Mouse (Mus musculus): ENCODE results near the gene Rec8. TPM values are rescaled to one million over a fixed set of nuclear protein-coding genes. Genes with fewer than 3 reads are reported as not detected.

Gene Rec8
- total and polyA plus RNA-seq, 2 experiments = 0.46 to 2.3 TPM

- H3K36me3 ChIP-seq (ENCODE audit: control insufficient read depth, insufficient read depth, low read length) = peaks cover 14% of the 10 kb centered on the region
- no peaks in the 10 kb centered on the region for H3K27me3 ChIP-seq (ENCODE audit: control insufficient read depth, insufficient read depth, low read length)
- H3K27ac ChIP-seq (replicated peaks; ENCODE audit: insufficient read depth, low read depth, low read length) = no peak within 1 kb of the TSS
- H3K4me1 ChIP-seq (ENCODE audit: control insufficient read depth, insufficient read depth, low read length) = peaks cover 9% of the 10 kb centered on the region
- WGBS = 93% methylated on average over 9 of the region's 9 CpGs
- no peak for DNase-seq (ENCODE audit: extremely low read depth, low read depth, low spot score)
- TF ChIP-seq CTCF (IDR thresholded peaks at IDR 0.05; ENCODE audit: low read depth, low read length) = no peak
- no peak for TF ChIP-seq POLR2A (IDR thresholded peaks at IDR 0.05; ENCODE audit: extremely low read depth, insufficient read depth, low read length)
- H3K4me3 ChIP-seq (ENCODE audit: insufficient read depth, low read depth, low read length) = no peak within 1 kb of the TSS
- no peak within 1 kb of the TSS for H3K9ac ChIP-seq (ENCODE audit: low read depth, low read length)
- peaks cover 15% of the 10 kb centered on the region; the same call in 1 of the 2 replicates for H3K79me2 ChIP-seq (ENCODE audit: control insufficient read depth, insufficient read depth, low read length)
These were observed 20.0 kb downstream of the Rec8 start, which contains the start of gene Gm49378 for GRCm38 (mm10) chr14:55637795-55638194. TSS of gene Gm49378 (minus strand) at chr14:55637895.

- Histone ChIP-seq H3K79me2 (ENCODE audit: control insufficient read depth, insufficient read depth, low read length) (peaks cover 18% of the 10 kb centered on the region; the same call in 1 of the 2 replicates), H3K27me3 (ENCODE audit: control insufficient read depth, insufficient read depth, low read length) (no peaks in the 10 kb centered on the region), H3K4me1 (ENCODE audit: control insufficient read depth, insufficient read depth, low read length) (peaks cover 14% of the 10 kb centered on the region), H3K36me3 (ENCODE audit: control insufficient read depth, insufficient read depth, low read length) (peaks cover 14% of the 10 kb centered on the region), H3K4me3 (ENCODE audit: insufficient read depth, low read depth, low read length) (no peak overlapping the region), H3K9ac (ENCODE audit: low read depth, low read length) (no peak overlapping the region), H3K27ac (replicated peaks; ENCODE audit: insufficient read depth, low read depth, low read length) (no peak overlapping the region)
- WGBS = 96% methylated on average over 14 of the region's 14 CpGs
- no peak for TF ChIP-seq CTCF (IDR thresholded peaks at IDR 0.05; ENCODE audit: low read depth, low read length)
- TF ChIP-seq POLR2A (IDR thresholded peaks at IDR 0.05; ENCODE audit: extremely low read depth, insufficient read depth, low read length) = no peak
- no peak for DNase-seq (ENCODE audit: extremely low read depth, low read depth, low spot score)
These were observed 23.0 kb downstream of the Rec8 start for GRCm38 (mm10) chr14:55640816-55641215.

- Histone ChIP-seq H3K9ac (ENCODE audit: low read depth, low read length) (no peak overlapping the region), H3K36me3 (ENCODE audit: control insufficient read depth, insufficient read depth, low read length) (peaks cover 14% of the 10 kb centered on the region), H3K4me1 (ENCODE audit: control insufficient read depth, insufficient read depth, low read length) (peaks cover 14% of the 10 kb centered on the region), H3K27ac (replicated peaks; ENCODE audit: insufficient read depth, low read depth, low read length) (no peak overlapping the region), H3K79me2 (ENCODE audit: control insufficient read depth, insufficient read depth, low read length) (peaks cover 18% of the 10 kb centered on the region; the same call in 1 of the 2 replicates), H3K27me3 (ENCODE audit: control insufficient read depth, insufficient read depth, low read length) (no peaks in the 10 kb centered on the region), H3K4me3 (ENCODE audit: insufficient read depth, low read depth, low read length) (no peak overlapping the region)
- TF ChIP-seq CTCF (IDR thresholded peaks at IDR 0.05; ENCODE audit: low read depth, low read length) (no peak), POLR2A (IDR thresholded peaks at IDR 0.05; ENCODE audit: extremely low read depth, insufficient read depth, low read length) (no peak)
- no peak for DNase-seq (ENCODE audit: extremely low read depth, low read depth, low spot score)
- WGBS = 96% methylated on average over 13 of the region's 13 CpGs
These were observed 23.5 kb downstream of the Rec8 start for GRCm38 (mm10) chr14:55641291-55641690.

GRCm38 (mm10) chr14:55642679-55643059 is 24.8 kb downstream of the Rec8 start:
- no peaks in the 10 kb centered on the region for H3K27me3 ChIP-seq (ENCODE audit: control insufficient read depth, insufficient read depth, low read length)
- H3K4me3 ChIP-seq (ENCODE audit: insufficient read depth, low read depth, low read length) = peak overlapping the region; percentile 90
- peaks cover 14% of the 10 kb centered on the region for H3K4me1 ChIP-seq (ENCODE audit: control insufficient read depth, insufficient read depth, low read length)
- peaks cover 18% of the 10 kb centered on the region; the same call in 1 of the 2 replicates for H3K79me2 ChIP-seq (ENCODE audit: control insufficient read depth, insufficient read depth, low read length)
- H3K27ac ChIP-seq (replicated peaks; ENCODE audit: insufficient read depth, low read depth, low read length) = peak overlapping the region; percentile 96
- TF ChIP-seq POLR2A (IDR thresholded peaks at IDR 0.05; ENCODE audit: extremely low read depth, insufficient read depth, low read length) (no peak), CTCF (IDR thresholded peaks at IDR 0.05; ENCODE audit: low read depth, low read length) (no peak)
- 16% methylated on average over 8 of the region's 8 CpGs for WGBS
- H3K36me3 ChIP-seq (ENCODE audit: control insufficient read depth, insufficient read depth, low read length) = peaks cover 11% of the 10 kb centered on the region
- DNase-seq (ENCODE audit: extremely low read depth, low read depth, low spot score) = no peak
- peak overlapping the region; percentile 93 for H3K9ac ChIP-seq (ENCODE audit: low read depth, low read length)

- peak; percentile 72 for DNase-seq (ENCODE audit: extremely low read depth, low read depth, low spot score)
- Histone ChIP-seq H3K36me3 (ENCODE audit: control insufficient read depth, insufficient read depth, low read length) (peaks cover 10% of the 10 kb centered on the region), H3K4me1 (ENCODE audit: control insufficient read depth, insufficient read depth, low read length) (peaks cover 14% of the 10 kb centered on the region), H3K27ac (replicated peaks; ENCODE audit: insufficient read depth, low read depth, low read length) (peak within 1 kb of the TSS; percentile 96), H3K9ac (ENCODE audit: low read depth, low read length) (peak within 1 kb of the TSS; percentile 93), H3K79me2 (ENCODE audit: control insufficient read depth, insufficient read depth, low read length) (peaks cover 18% of the 10 kb centered on the region; the same call in 1 of the 2 replicates), H3K27me3 (ENCODE audit: control insufficient read depth, insufficient read depth, low read length) (no peaks in the 10 kb centered on the region), H3K4me3 (ENCODE audit: insufficient read depth, low read depth, low read length) (peak within 1 kb of the TSS; percentile 90)
- WGBS = under 1% methylated on average over 89 of the region's 89 CpGs
- TF ChIP-seq CTCF (IDR thresholded peaks at IDR 0.05; ENCODE audit: low read depth, low read length) (no peak), POLR2A (IDR thresholded peaks at IDR 0.05; ENCODE audit: extremely low read depth, insufficient read depth, low read length) (peak; percentile 55; the same call in 1 of the 2 replicates)
These were observed 25.4 kb downstream of the Rec8 start, which contains the start of gene Tm9sf1 for GRCm38 (mm10) chr14:55643060-55643907. TSS of gene Tm9sf1 (minus strand) at chr14:55643806.
